Mouse (Mus musculus) stomach, embryonic 14.5 days (tissue): ENCODE measurements at regions not wholly inside any gene's neighbourhood (a gene's known extent, or its start where the extent isn't known, plus 50 kb on each side); places are given as distances from the start of the nearest gene placed in this dataset.

ENCODE experiments used
- ATAC-seq: fragments of 200-750 bp; cut with Nextera tagmentation; 2 replicates; pipeline ENCODE4 v1.8.0; 2017; ENCODE audit warnings: low read depth, moderate TSS enrichment; ENCODE audit not compliant: insufficient number of reproducible peaks, insufficient read depth, low FRiP score
- H3K27ac ChIP-seq: fragments of 300-500 bp; sonication (generic); 2 replicates; pipeline ENCODE4 v1.5.1; 2014; ENCODE audit warnings: mild to moderate bottlenecking, low read length, moderate library complexity, mixed read lengths
- H3K27me3 ChIP-seq: fragments of 300-500 bp; sonication (generic); 2 replicates; pipeline ENCODE4 v1.6.1; 2014; ENCODE audit warnings: low read length, control low read depth, mixed read lengths; ENCODE audit not compliant: control insufficient read depth, insufficient read depth
- H3K36me3 ChIP-seq: fragments of 300-500 bp; sonication (generic); 2 replicates; pipeline ENCODE4 v1.6.1; 2014; ENCODE audit warnings: mild to moderate bottlenecking, control low read depth, low read length, moderate library complexity, mixed read lengths; ENCODE audit not compliant: control insufficient read depth, insufficient read depth
- H3K4me1 ChIP-seq: fragments of 300-500 bp; sonication (generic); 2 replicates; pipeline ENCODE4 v1.6.1; 2014; ENCODE audit warnings: low read length, control low read depth, mixed read lengths; ENCODE audit not compliant: control insufficient read depth, insufficient read depth
- H3K4me2 ChIP-seq: fragments of 300-500 bp; sonication (generic); replicated peaks from 2 replicates; pipeline ENCODE4 v1.6.1; 2014; ENCODE audit warnings: low read depth, low read length, control low read depth
- H3K4me3 ChIP-seq: fragments of 300-500 bp; sonication (generic); 2 replicates; pipeline ENCODE4 v1.5.1; 2014; ENCODE audit warnings: low read depth, low read length, control low read depth
- H3K9ac ChIP-seq: fragments of 300-500 bp; sonication (generic); replicated peaks from 2 replicates; pipeline ENCODE4 v1.6.1; 2014; ENCODE audit warnings: low read depth, mild to moderate bottlenecking, control low read depth, low read length, moderate library complexity, mixed read lengths
- H3K9me3 ChIP-seq: fragments of 300-500 bp; sonication (generic); 2 replicates; pipeline ENCODE4 v1.6.1; 2016; ENCODE audit warnings: low read depth, low read length, control low read depth; ENCODE audit not compliant: control insufficient read depth
- WGBS: fragments of 180-500 bp; shearing (Covaris S2); extraction: QIAGEN DNeasy Blood & Tissue Kit; methylation state at CpG from one replicate; pipeline ENCODE4 v1.1.7; 2014; 5-methylcytosine and 5-hydroxymethylcytosine counted together

GRCm38 (mm10) chr7:83186341-83186740, 319.2 kb downstream of the Mex3b start:
- Histone ChIP-seq H3K9ac (no peak overlapping the region), H3K27me3 (no peaks in the 10 kb centered on the region), H3K4me3 (no peak overlapping the region), H3K4me2 (no peak overlapping the region), H3K4me1 (no peaks in the 10 kb centered on the region), H3K9me3 (no peaks in the 10 kb centered on the region), H3K27ac (no peak overlapping the region), H3K36me3 (no peaks in the 10 kb centered on the region)
- WGBS, result 85% methylated on average over 9 of the region's 9 CpGs
- no peak for ATAC-seq

- Histone ChIP-seq H3K27me3 (no peaks in the 10 kb centered on the region), H3K36me3 (no peaks in the 10 kb centered on the region), H3K27ac (no peak overlapping the region), H3K4me3 (no peak overlapping the region), H3K9me3 (no peaks in the 10 kb centered on the region), H3K4me1 (no peaks in the 10 kb centered on the region; the same call in 1 of the 2 replicates), H3K9ac (no peak overlapping the region), H3K4me2 (no peak overlapping the region)
- 35% methylated on average over 12 of the region's 12 CpGs for WGBS
- ATAC-seq, result no peak
These were observed 328.9 kb downstream of the Mex3b start for GRCm38 (mm10) chr7:83195896-83196537.

GRCm38 (mm10) chr7:83197490-83197889, 330.4 kb downstream of the Mex3b start:
- H3K4me1 ChIP-seq, result peaks cover 9% of the 10 kb centered on the region
- no peak overlapping the region for H3K27ac ChIP-seq
- no peaks in the 10 kb centered on the region for H3K36me3 ChIP-seq
- no peak overlapping the region for H3K4me2 ChIP-seq
- WGBS, result 75% methylated on average over 2 of the region's 2 CpGs
- no peak overlapping the region for H3K4me3 ChIP-seq
- no peaks in the 10 kb centered on the region for H3K9me3 ChIP-seq
- no peak for ATAC-seq
- H3K9ac ChIP-seq, result no peak overlapping the region
- no peaks in the 10 kb centered on the region for H3K27me3 ChIP-seq

- Histone ChIP-seq H3K36me3 (no peaks in the 10 kb centered on the region), H3K4me3 (no peak overlapping the region), H3K9ac (no peak overlapping the region), H3K27me3 (no peaks in the 10 kb centered on the region), H3K27ac (peak overlapping the region; percentile 39; the same call in 1 of the 2 replicates), H3K4me1 (peaks cover 9% of the 10 kb centered on the region), H3K9me3 (no peaks in the 10 kb centered on the region), H3K4me2 (no peak overlapping the region)
- peak; percentile 44; the same call in 1 of the 2 replicates for ATAC-seq
- WGBS, result 45% methylated on average over 7 of the region's 7 CpGs
These were observed 334.1 kb downstream of the Mex3b start for GRCm38 (mm10) chr7:83201126-83201686.

- Histone ChIP-seq H3K27me3 (no peaks in the 10 kb centered on the region), H3K9me3 (no peaks in the 10 kb centered on the region), H3K27ac (peak overlapping the region; percentile 52; the same call in 1 of the 2 replicates), H3K4me1 (peaks cover 9% of the 10 kb centered on the region), H3K4me3 (no peak overlapping the region), H3K36me3 (no peaks in the 10 kb centered on the region), H3K9ac (no peak overlapping the region), H3K4me2 (peak overlapping the region; percentile 25)
- ATAC-seq, result peak; percentile 48; the same call in 1 of the 2 replicates
- 5% methylated on average over 11 of the region's 11 CpGs for WGBS
These were observed 334.8 kb downstream of the Mex3b start for GRCm38 (mm10) chr7:83201768-83202493.

- Histone ChIP-seq H3K27ac (no peak overlapping the region), H3K4me1 (peaks cover 9% of the 10 kb centered on the region), H3K27me3 (no peaks in the 10 kb centered on the region), H3K9me3 (no peaks in the 10 kb centered on the region), H3K36me3 (no peaks in the 10 kb centered on the region), H3K4me3 (no peak overlapping the region), H3K4me2 (no peak overlapping the region), H3K9ac (no peak overlapping the region)
- no peak for ATAC-seq
- 75% methylated on average over 10 of the region's 10 CpGs for WGBS
These were observed 336.3 kb downstream of the Mex3b start for GRCm38 (mm10) chr7:83203311-83204012.

- Histone ChIP-seq H3K9me3 (no peaks in the 10 kb centered on the region), H3K36me3 (no peaks in the 10 kb centered on the region), H3K27ac (no peak overlapping the region), H3K4me2 (no peak overlapping the region), H3K27me3 (no peaks in the 10 kb centered on the region), H3K4me3 (no peak overlapping the region), H3K9ac (no peak overlapping the region), H3K4me1 (peaks cover 9% of the 10 kb centered on the region)
- WGBS, result 18% methylated on average over 4 of the region's 4 CpGs
- ATAC-seq, result no peak
These were observed 336.9 kb downstream of the Mex3b start for GRCm38 (mm10) chr7:83204013-83204365.

- WGBS, result 47% methylated on average over 8 of the region's 8 CpGs
- H3K9ac ChIP-seq, result no peak overlapping the region
- H3K27ac ChIP-seq, result no peak overlapping the region
- peaks cover 9% of the 10 kb centered on the region for H3K4me1 ChIP-seq
- H3K4me2 ChIP-seq, result no peak overlapping the region
- H3K36me3 ChIP-seq, result no peaks in the 10 kb centered on the region
- no peaks in the 10 kb centered on the region for H3K27me3 ChIP-seq
- no peak for ATAC-seq
- no peak overlapping the region for H3K4me3 ChIP-seq
- H3K9me3 ChIP-seq, result no peaks in the 10 kb centered on the region
These were observed 337.6 kb downstream of the Mex3b start for GRCm38 (mm10) chr7:83204701-83205100.
